Mouse (Mus musculus): ENCODE measurements around the gene Aanat. TPM values are rescaled to one million over a fixed set of nuclear protein-coding genes. Genes with fewer than 3 reads are reported as not detected.

Aanat gene
- polyA plus RNA-seq, 1 experiment: 0.23 TPM

- Histone ChIP-seq H3K27ac (ENCODE audit: control insufficient read depth, insufficient read depth, low read depth, low read length) (no peak overlapping the region), H3K27me3 (ENCODE audit: control insufficient read depth, insufficient read depth, low read length) (no peaks in the 10 kb centered on the region), H3K4me1 (ENCODE audit: control insufficient read depth, insufficient read depth, low read length) (no peaks in the 10 kb centered on the region), H3K4me3 (ENCODE audit: control insufficient read depth, low read depth, low read length) (no peak overlapping the region), H3K36me3 (ENCODE audit: control insufficient read depth, insufficient read depth, low read length) (no peaks in the 10 kb centered on the region)
- TF ChIP-seq POLR2A (IDR thresholded peaks at IDR 0.05; ENCODE audit: control insufficient read depth, low read depth, low read length) (no peak), CTCF (IDR thresholded peaks at IDR 0.05; ENCODE audit: control insufficient read depth, insufficient read depth, insufficient replicate concordance, low read depth, low read length) (no peak)
Measured at GRCm38 (mm10) chr11:116598193-116598592, 12.0 kb downstream of the Aanat start.

GRCm38 (mm10) chr11:116599230-116599629 lies 13.0 kb downstream of the Aanat start:
- H3K27ac ChIP-seq (ENCODE audit: control insufficient read depth, insufficient read depth, low read depth, low read length): no peak overlapping the region
- no peak for TF ChIP-seq CTCF (IDR thresholded peaks at IDR 0.05; ENCODE audit: control insufficient read depth, insufficient read depth, insufficient replicate concordance, low read depth, low read length)
- no peak for TF ChIP-seq POLR2A (IDR thresholded peaks at IDR 0.05; ENCODE audit: control insufficient read depth, low read depth, low read length)

GRCm38 (mm10) chr11:116601166-116601565 lies 14.9 kb downstream of the Aanat start:
- H3K27ac ChIP-seq (ENCODE audit: control insufficient read depth, insufficient read depth, low read depth, low read length): no peak overlapping the region
- H3K36me3 ChIP-seq (ENCODE audit: control insufficient read depth, insufficient read depth, low read length): no peaks in the 10 kb centered on the region
- no peaks in the 10 kb centered on the region for H3K27me3 ChIP-seq (ENCODE audit: control insufficient read depth, insufficient read depth, low read length)

More at GRCm38 (mm10) chr11:116599230-116599629, 13.0 kb downstream of the Aanat start:
- no peaks in the 10 kb centered on the region for H3K27me3 ChIP-seq (ENCODE audit: control insufficient read depth, insufficient read depth, low read length)
- no peak overlapping the region for H3K4me3 ChIP-seq (ENCODE audit: control insufficient read depth, low read depth, low read length)
- H3K36me3 ChIP-seq (ENCODE audit: control insufficient read depth, insufficient read depth, low read length): no peaks in the 10 kb centered on the region
- no peaks in the 10 kb centered on the region for H3K4me1 ChIP-seq (ENCODE audit: control insufficient read depth, insufficient read depth, low read length)

GRCm38 (mm10) chr11:116602043-116602442 lies 15.8 kb downstream of the Aanat start:
- Histone ChIP-seq H3K4me3 (ENCODE audit: control insufficient read depth, low read depth, low read length) (no peak overlapping the region), H3K4me1 (ENCODE audit: control insufficient read depth, insufficient read depth, low read length) (no peaks in the 10 kb centered on the region), H3K27me3 (ENCODE audit: control insufficient read depth, insufficient read depth, low read length) (no peaks in the 10 kb centered on the region), H3K27ac (ENCODE audit: control insufficient read depth, insufficient read depth, low read depth, low read length) (no peak overlapping the region), H3K36me3 (ENCODE audit: control insufficient read depth, insufficient read depth, low read length) (no peaks in the 10 kb centered on the region)
- TF ChIP-seq CTCF (IDR thresholded peaks at IDR 0.05; ENCODE audit: control insufficient read depth, insufficient read depth, insufficient replicate concordance, low read depth, low read length) (no peak), POLR2A (IDR thresholded peaks at IDR 0.05; ENCODE audit: control insufficient read depth, low read depth, low read length) (no peak)

More at GRCm38 (mm10) chr11:116601166-116601565, 14.9 kb downstream of the Aanat start:
- Histone ChIP-seq H3K4me3 (ENCODE audit: control insufficient read depth, low read depth, low read length) (no peak overlapping the region), H3K4me1 (ENCODE audit: control insufficient read depth, insufficient read depth, low read length) (no peaks in the 10 kb centered on the region)
- TF ChIP-seq POLR2A (IDR thresholded peaks at IDR 0.05; ENCODE audit: control insufficient read depth, low read depth, low read length) (no peak), CTCF (IDR thresholded peaks at IDR 0.05; ENCODE audit: control insufficient read depth, insufficient read depth, insufficient replicate concordance, low read depth, low read length) (no peak)

GRCm38 (mm10) chr11:116603339-116603738 lies 17.1 kb downstream of the Aanat start:
- H3K4me1 ChIP-seq (ENCODE audit: control insufficient read depth, insufficient read depth, low read length): no peaks in the 10 kb centered on the region
- TF ChIP-seq CTCF (IDR thresholded peaks at IDR 0.05; ENCODE audit: control insufficient read depth, insufficient read depth, insufficient replicate concordance, low read depth, low read length) (peak; percentile 52; the same call in 1 of the 2 replicates), POLR2A (IDR thresholded peaks at IDR 0.05; ENCODE audit: control insufficient read depth, low read depth, low read length) (no peak)
- no peak overlapping the region for H3K4me3 ChIP-seq (ENCODE audit: control insufficient read depth, low read depth, low read length)
- H3K27me3 ChIP-seq (ENCODE audit: control insufficient read depth, insufficient read depth, low read length): no peaks in the 10 kb centered on the region
- no peaks in the 10 kb centered on the region for H3K36me3 ChIP-seq (ENCODE audit: control insufficient read depth, insufficient read depth, low read length)
- no peak overlapping the region for H3K27ac ChIP-seq (ENCODE audit: control insufficient read depth, insufficient read depth, low read depth, low read length)

GRCm38 (mm10) chr11:116604097-116604496 lies 17.9 kb downstream of the Aanat start:
- Histone ChIP-seq H3K4me3 (ENCODE audit: control insufficient read depth, low read depth, low read length) (no peak overlapping the region), H3K4me1 (ENCODE audit: control insufficient read depth, insufficient read depth, low read length) (no peaks in the 10 kb centered on the region), H3K27me3 (ENCODE audit: control insufficient read depth, insufficient read depth, low read length) (no peaks in the 10 kb centered on the region), H3K36me3 (ENCODE audit: control insufficient read depth, insufficient read depth, low read length) (no peaks in the 10 kb centered on the region), H3K27ac (ENCODE audit: control insufficient read depth, insufficient read depth, low read depth, low read length) (no peak overlapping the region)
- TF ChIP-seq POLR2A (IDR thresholded peaks at IDR 0.05; ENCODE audit: control insufficient read depth, low read depth, low read length) (no peak), CTCF (IDR thresholded peaks at IDR 0.05; ENCODE audit: control insufficient read depth, insufficient read depth, insufficient replicate concordance, low read depth, low read length) (no peak)

GRCm38 (mm10) chr11:116607717-116608116 lies 21.5 kb downstream of the Aanat start:
- Histone ChIP-seq H3K4me3 (ENCODE audit: control insufficient read depth, low read depth, low read length) (no peak overlapping the region), H3K27ac (ENCODE audit: control insufficient read depth, insufficient read depth, low read depth, low read length) (no peak overlapping the region), H3K27me3 (ENCODE audit: control insufficient read depth, insufficient read depth, low read length) (no peaks in the 10 kb centered on the region), H3K36me3 (ENCODE audit: control insufficient read depth, insufficient read depth, low read length) (no peaks in the 10 kb centered on the region), H3K4me1 (ENCODE audit: control insufficient read depth, insufficient read depth, low read length) (no peaks in the 10 kb centered on the region)
- TF ChIP-seq CTCF (IDR thresholded peaks at IDR 0.05; ENCODE audit: control insufficient read depth, insufficient read depth, insufficient replicate concordance, low read depth, low read length): no peak

Data from testis, adult 2 months (tissue).